Mouse (Mus musculus) heart, adult 11 months (tissue): ENCODE data around the gene Scoc.
A peak's percentile ranks its signal among the peaks of the same experiment; 100 is the strongest.

Experiments used
- DNase-seq: peaks from one replicate; pipeline ENCODE4 v3.0.0; 2022

Scoc gene

DNA sequence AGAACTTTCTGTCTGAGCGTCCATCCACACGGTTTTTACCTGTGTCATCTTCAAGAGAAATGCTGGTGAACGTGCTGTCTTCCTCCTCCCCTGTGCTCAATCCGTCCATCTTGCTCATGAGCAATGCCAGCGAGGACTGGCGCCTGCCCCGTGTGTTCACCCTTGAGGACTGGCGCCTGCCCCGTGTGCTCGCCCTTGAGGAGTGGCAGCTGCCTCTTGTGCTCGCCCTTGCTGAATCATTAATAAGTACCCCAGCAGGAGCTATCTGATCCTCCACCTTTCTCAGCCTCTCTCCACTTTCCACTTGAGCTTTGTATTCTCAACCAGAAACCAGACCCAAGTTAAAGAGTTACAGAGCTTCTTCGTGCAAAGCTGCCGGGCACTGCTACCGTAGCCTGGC, at the start of gene Scoc:
Scoc (minus strand) TSS at position 170 of the 400 bp plus-strand sequence.
- DNase-seq = no peak

DNA sequence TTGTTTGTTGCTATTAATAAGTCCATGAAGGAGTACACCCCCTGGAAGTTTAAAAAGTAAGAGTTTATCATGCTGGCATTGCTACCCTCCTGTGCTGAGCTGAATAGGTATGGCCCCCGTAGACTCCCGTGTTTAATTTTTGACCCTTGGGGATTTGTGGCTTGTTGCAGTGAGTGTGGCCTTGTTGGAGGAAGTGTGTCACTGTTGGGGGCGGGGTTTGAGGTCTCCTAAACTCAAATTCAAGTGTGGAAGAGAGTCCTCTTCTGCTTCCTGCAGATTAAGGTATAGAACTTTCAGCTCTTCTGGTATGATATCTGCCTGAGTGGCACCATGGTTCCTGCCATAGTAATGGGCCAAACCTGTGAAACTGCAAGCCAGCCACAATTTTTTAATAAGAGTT, 1.4 kb upstream of the Scoc start:
- no peak for DNase-seq

DNA sequence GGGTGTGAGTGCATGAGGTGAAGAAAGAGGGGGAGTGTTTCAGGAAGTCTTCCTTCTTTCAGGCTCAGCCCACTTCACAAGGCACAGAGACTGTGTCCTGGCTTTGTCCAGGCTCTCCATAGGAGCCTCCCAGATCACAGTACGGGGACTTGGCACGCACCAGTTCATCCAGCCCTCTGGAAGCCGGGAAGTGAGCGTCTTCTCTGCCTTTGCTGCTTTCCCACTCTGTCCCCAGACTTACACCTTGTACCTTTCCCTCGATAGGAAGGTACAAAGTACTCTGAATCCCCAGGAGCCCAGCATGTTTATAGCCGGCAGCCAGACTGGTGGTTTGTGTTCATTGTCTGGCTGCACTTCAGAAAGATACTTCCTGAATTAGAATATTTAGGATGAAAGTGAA, 1.1 kb downstream of the Scoc start:
- no peak for DNase-seq

DNA sequence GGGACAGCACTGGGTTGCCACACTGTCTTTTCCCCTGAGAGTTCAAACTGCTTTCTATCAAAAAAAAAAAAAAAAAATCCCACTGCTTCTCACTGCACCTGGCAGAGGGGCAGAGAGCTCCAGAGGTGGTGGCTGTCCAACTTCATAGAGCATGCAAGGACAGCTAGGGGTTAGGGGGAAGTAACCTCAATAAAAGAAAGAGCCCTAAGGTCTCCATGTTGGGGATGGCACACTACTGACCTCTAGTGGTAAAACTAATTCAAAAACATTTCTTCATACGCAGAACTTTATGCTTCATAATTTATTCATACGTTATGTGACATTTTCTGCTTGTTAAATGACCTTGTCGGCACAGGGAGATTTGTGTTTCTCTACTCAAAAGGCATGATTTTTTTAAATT, 7.1 kb downstream of the Scoc start:
- DNase-seq = no peak

DNA sequence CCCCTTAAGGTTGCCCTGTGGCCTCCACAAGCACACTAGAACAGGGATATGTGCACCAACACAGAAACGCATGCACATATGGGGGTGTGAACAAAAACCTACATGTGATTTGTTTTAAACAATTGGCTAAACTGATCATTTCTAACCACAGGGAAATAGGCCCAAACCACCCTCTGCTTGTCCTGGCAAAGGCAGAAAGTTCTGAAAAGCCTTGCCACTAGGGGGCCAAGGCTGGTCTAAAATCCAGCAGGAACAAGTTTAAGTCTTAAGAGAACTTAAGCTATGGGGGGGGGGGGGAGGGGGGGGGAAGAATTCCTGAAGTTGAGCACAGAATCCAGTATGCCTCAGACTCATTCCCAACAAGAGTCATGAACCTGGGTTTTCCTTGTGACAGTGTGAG, 8.2 kb downstream of the Scoc start:
- DNase-seq = peak; percentile 74

DNA sequence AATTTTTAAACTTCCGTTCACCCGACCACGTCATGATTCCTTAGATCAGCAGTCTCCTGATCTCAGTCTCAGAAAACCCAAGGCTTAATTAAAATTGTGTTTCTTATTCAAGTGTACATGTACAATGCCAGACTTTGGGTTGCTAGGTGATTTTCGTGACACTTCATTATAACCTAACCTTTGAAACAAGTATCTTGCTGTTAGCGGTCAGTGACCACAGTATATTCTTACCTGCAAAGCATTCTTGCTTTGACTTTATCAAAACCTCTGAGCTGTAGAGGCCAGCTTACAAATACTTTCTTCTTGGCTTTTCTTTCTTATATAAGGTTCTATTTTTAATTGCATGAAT, 15.2 kb downstream of the Scoc start:
- peak; percentile 51 for DNase-seq

DNA sequence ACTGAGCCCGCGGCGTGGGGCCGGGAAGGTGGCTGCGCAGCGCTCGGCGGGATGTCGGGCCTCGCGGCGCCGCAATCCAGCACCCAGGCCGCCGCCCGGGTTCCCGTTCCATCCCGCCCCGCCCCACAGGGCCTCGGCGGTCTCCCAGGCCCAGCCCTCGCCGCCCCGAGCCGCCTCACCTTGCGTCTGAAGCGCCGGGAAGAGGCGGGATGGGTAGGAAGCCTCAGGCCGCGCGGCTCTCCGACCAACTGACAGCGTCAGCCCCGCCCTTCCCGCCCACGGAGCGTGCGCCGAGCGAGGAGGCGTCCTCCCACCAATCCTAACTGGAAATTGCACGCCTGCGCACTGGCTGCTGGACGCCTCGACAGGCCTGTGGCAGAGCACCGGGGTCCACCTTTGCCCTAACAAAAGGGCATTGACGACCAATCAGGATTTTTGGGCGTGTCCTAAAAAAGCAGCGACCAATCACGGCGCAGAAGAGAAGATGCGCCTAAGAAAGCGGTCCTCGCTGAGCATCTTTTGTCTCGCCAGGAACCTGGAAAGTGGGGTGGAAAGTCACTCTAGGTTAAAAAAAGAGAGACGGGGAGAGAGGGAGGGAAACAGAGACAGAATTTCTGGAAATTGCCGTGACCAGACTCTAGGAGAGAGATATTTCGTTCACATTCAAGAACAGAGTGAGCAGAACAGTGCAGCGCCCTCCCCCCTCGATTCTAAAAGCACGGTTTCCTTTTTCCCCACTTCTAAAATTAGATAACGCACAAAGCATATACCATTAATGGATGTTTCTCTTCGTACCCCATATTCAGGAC, 15.7 kb downstream of the Scoc start:
- DNase-seq = peak; percentile 100

DNA sequence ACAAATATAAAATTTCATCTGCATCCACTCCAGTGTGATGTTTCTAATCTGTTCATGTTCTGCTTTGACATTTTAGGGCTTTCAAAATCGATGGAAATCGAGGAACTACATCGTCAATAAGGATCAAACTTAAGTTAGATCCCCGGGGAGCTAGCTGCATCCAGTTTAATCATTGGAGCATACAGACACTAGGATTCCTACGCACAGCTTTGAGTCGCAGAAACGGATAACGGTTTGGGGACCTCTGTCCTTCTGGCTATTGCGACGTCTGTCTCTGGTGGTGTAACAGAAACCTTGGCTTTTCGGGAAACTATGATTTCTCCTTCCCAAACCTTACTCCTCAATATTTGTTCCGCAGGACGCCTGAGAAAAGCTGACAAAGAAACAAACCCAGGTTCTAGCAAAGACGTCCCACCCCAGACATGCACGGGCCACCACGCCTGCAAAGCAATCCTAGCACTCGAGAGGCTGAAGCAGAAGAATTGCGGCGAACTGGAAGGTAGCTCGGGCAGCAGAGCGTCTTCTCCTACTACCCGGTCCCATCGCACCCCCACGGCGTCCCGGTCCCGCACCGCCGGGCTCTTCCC, 16.4 kb downstream of the Scoc start:
- DNase-seq = no peak

DNA sequence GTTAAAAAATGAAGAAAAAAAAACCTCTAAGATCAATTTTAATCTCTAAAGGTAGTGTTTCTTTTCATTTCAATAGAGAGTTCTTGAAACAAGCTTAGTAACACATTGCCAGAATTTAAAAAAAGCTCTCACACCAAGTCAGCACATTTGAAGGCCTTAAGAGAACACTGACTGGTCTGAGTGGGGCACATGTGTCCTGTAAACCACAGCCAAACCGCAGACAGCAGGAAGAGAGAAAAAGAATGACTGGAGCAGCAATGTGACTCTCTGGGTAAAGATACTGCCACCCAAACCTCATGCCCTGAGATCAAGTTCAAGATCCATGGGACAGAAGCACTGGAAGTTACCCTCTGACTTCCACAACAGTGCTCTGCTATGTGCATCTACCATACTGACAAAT, 21.1 kb downstream of the Scoc start:
- DNase-seq = peak; percentile 88

DNA sequence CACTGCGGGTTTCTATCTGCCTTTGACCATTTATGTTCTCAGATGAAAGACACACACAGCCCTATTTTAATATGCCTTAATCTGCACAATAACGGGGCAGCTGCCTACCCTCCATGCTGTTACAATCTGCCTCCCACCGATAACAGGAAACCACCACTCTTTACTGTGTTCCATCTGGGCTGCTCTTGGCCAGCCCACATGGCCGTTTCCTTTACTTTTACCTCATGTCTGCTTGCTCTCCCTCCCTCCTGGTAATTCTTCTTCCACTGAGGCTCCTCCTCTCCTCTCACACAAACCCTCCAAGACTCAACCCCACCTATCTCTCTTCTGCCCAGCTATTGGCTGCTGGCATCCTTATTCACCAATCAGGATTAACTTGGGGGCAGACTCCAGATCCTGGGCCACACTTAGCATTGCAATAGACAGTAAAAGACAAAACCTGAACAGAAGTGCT, 29.1 kb downstream of the Scoc start:
- DNase-seq = peak; percentile 61

DNA sequence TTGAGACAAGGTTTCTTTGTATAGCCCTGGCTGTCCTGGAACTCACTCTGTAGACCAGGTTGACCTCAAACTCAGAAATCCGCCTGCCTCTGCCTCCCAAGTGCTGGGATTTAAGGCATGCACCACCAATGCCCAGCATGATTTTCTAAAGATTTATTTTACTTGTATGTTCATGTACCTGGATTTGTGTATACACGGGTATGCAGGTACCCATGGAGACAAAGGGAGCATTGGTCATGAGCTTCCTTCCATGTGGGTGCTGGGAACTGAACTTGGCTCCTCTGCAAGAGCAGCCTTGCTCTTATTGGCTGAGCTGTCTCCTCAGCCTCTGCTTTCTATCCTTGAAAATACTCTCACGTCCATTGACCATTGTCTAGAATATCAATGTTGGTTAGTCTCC, 29.6 kb downstream of the Scoc start:
- peak; percentile 74 for DNase-seq

DNA sequence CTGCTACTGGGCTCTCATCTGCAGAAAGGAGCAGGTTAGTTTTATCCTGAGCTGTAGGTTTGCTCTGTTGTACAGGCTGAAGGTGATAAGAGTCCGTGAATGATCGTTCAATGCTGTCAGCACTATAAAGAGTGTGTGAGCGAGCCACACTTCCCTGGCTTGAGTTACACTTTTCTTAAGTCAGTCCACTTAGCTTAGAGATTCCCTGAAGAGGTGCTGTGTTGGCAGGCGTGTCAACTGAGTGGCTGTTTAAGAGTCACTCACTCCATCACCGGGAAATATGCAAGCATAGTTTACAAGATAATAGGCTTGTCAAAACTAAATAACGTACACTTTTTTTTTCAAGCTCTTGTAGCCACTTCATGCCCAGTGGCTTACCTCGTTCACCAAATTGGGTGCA, 31.2 kb downstream of the Scoc start:
- peak; percentile 46 for DNase-seq

DNA sequence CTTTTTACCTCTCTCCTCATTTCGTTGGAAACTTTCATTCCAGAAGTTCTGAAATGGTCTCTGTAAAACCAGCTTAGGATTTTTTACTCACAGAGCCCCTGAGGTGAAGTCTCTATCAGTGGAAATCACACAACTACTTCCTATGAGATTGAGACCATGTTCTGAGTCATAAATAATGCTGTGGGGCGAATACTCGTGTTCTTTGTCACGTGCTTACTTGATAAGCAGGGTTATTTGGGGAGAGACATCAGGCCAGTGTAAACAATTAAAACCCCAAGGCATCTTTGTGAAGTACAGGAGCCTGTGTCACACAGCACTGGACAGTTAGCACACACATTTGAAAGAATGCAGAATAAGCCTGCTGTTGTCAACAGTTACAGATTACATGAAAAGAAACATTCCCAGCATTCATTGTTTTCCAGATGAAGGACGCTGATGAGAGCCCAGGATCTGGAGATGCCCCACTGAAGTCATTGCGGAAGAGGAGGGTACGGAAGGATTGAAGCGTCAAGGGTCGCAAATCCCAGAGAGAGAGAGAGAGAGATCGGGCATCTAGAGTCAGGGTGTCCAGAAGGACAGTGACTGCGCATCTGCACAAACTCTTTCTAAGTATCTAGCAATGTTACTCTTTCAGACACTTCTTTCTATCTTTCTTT, 32.0 kb downstream of the Scoc start:
- peak; percentile 52 for DNase-seq

DNA sequence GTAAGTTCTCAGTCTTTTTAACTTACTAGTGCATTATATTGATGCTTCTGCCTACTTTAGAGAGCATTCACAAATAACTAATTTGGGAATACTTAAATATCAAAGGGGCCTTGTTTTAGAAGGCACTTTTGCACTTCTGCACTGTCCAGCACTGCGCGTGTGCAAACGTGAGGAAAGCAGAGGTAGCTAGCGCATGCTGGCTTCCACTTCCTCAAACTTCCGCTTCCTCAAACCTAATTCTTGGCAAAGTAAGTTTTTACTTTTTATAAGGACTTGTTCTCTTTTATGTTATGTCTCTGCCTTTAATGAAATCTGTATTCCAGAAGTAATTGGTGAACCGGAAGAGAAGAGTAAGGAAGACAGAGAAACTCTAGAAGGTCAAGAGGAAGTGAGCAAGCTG, 33.0 kb downstream of the Scoc start:
- DNase-seq = peak; percentile 31

DNA sequence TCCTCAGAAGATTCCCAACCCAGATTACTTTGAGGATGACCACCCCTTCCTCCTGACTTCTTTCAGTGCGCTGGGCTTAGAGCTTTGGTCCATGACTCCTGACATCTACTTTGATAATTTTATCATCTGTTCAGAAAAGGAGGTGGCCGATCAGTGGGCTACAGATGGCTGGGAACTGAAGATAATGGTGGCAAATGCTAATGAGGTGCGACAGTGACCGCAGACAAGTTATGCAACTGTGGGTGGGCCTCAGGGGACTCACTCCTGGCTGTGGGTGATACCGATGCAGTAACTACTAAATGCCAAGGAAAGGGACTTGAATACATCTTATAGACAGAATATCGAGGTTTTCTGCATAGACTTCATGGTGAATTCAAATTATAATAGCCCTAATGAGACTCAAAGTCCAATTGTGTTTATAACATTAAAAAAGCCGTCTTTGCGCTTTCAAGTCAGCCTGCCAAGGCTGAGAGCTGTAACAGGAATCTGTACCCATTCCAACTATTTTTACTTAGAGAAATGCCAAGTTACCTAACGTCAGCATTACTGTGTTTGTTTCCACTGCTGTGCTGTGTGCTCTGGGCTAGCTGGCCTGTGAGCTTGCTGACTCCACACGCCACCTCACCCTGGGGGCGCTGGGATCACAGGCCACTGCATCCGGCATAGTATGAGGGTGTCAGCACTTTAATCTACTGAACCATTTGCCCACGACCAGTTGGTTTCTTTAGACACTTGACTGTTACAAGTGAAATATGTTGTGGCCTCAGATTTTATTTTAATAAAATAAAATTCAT, 35.0 kb downstream of the Scoc start:
- peak; percentile 92 for DNase-seq

DNA sequence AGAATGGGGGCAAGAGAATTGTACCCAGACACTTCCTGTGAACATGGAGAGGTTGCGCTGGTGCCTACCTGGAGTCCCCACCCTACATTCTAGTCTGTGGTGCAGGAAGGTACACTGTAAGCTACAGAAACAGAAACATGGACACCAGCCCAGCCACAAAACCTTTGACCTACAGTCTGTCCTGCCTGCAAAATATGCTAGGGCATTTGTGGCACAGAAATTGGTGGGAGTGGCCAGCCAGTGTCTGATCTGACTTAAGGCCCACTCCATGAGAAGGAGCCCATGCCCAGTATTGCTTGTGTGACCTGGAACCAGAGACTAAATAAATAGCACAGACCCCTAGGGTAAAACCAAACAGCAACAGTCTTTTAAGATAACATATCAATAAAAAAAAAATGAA, 36.8 kb downstream of the Scoc start:
- DNase-seq = peak; percentile 78

DNA sequence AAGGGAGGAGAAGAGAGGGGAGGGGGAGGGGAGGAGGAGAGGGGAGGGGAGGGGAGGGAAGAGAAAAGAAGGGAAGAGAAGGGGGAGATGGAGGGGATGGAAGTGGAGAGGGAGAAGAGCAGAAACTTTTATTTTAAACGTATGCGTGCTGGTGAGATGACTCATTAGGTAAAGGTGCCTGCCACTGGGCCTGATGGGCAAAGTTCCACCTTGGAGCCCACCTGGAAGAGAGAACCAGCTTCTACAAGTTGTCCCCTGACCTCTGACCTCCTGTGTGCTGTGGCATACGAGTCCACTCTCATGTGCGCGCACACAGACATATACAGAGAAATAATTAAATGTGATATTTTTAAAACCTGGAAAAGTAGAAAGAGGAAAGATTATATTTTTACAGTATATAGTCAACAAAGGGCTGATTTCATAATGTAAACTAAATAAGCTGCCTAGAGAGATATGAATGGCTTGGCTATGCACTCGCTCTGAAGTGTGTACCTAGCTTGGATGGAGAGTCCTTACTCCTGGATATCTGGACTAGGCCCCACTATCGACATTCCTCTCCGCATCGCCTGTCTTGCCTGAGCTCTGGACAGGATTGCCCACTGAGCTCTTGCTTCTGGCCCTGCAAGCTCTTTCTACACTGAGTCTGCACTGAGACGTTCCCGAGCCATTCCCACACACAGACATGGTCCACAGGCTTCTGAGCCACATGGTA, 39.2 kb downstream of the Scoc start:
- DNase-seq = peak; percentile 45

DNA sequence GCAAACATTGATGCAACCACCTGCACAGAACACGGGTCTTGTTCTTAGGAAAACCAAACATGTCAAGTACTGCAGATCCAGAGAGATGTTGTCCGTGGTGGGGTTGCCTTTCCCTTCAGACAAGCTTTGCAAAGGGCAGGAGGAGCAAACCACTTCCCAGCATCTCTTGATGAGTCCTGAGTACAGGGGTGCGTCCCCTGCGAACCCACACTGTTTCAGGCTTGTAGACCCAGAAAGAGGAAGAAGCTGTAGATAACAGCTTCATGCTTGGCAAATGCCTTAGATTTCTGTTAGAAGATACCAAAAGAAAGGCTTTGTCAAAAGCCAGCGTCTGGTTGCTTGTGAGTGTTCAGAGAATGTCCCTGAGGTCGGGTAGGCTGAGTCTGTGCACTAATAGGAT, 40.2 kb downstream of the Scoc start:
- peak; percentile 51 for DNase-seq

DNA sequence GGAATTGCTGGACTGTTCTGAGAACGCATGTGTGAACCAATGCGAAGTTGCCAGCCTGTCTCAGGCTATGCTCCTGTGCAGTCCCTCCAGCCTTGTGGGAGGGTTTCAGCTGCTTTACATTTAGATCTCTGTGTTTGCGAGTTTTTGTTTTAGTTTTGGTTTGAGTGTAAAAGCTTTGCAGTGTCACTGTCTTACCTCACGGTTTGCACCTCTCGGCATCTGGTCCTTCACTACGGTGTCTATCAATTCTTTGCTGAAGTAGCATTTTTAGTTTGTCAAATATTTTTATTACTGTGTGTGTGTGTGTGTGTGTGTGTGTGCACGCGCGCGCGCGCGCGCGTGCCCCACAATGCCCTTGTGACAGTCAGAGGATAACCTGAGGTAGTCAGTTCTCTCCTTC, 41.3 kb downstream of the Scoc start:
- peak; percentile 31 for DNase-seq

DNA sequence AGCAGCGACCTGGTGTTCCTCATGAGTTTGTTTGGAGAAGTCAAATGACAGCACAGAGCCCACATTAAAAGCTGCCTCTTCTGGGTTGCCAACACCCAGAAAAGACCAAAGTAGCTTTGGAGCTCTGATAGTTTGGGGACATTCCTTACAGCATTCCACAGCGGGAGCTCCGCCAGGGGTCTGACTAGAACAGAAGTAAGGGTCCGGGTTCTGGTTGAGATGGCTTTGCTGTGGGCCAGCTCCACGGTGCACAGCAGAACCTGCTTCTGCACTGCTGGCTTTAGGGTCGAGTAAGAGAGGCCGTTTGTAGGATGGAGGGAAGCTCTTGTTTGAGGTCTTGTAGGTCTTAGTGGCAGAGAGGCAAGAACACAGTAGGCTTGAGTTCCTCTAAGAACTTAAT, 49.7 kb downstream of the Scoc start:
- peak; percentile 72 for DNase-seq

DNA sequence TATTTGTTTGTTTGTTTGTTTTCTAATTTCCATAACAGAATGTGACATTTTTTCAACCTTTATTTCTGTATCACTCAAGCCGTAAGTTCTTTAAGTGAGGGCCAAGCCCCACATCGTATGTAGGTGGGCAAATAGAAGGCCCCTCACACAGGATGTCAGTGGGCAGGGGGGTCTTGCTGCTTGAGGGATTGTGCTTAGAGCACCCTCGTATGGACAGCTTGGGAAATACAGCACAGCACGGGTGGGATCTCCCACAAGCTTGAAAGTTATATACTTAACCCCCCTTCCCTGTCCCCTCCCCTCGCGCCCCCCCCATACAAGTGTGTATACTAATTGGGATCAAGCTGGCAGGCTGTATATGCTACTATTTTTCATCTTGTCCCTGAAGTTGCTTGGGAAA, 51.4 kb downstream of the Scoc start:
- peak; percentile 7 for DNase-seq

DNA sequence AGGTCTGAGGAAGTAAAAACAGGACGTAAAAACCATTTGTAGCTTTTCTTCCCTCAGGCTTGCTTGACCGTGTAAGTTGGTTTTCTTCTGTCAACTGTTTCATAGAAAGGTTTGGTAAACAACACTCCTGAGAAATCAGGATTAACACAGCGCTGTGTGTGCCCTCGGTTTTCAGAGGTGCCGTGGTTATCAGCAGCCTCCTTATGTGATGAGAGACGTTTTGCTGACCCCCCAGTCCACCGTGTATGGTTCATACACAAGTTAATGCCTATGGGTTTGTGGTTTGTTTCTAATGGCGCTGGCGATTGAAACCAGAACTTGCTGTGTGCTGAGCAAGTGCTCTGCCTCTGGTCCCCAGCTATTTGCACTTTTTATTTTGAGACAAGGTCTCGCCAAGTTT, 52.6 kb downstream of the Scoc start:
- DNase-seq = peak; percentile 12

DNA sequence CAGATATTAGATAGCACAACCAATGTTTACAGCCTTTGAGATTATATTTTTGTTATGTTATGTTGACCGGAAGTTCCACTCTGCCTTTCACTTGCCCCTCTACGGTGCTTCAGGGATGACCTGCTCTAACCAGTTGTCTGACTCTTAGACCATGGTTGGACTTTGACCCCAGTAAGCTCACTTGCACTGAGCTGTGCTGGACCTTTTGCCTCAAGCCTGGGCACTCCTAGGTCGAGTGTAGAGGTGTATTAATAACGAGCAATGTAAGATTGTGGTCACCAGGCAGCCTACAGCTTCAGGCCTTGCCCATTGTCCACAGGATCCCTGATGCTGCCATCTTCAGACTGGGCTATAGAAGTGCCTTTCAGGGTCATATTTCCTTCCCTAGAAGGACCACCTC, 60.5 kb downstream of the Scoc start:
- DNase-seq = no peak
